Mouse (Mus musculus) neural tube, embryonic 15.5 days (tissue): Measurements from ENCODE around the gene Arid5a. TPM values are rescaled to one million over a fixed set of nuclear protein-coding genes. Genes with fewer than 3 reads are reported as not detected.
A peak's percentile ranks its signal among the peaks of the same experiment; 100 is the strongest.

ENCODE experiments used
- ATAC-seq: fragments of 200-750 bp; cut with Nextera tagmentation; 2 replicates; pipeline ENCODE4 v1.8.0; 2017; ENCODE audit warnings: mild to moderate bottlenecking, moderate TSS enrichment, moderate library complexity; ENCODE audit not compliant: low FRiP score
- H3K27ac ChIP-seq: fragments of 300-500 bp; sonication (generic); replicated peaks from 2 replicates; pipeline ENCODE4 v1.5.1; 2015; ENCODE audit warnings: mild to moderate bottlenecking, inconsistent platforms
- H3K27me3 ChIP-seq: fragments of 300-500 bp; sonication (generic); replicated peaks from 2 replicates; pipeline ENCODE4 v1.6.1; 2015; ENCODE audit warnings: inconsistent platforms
- H3K36me3 ChIP-seq: fragments of 300-500 bp; sonication (generic); 2 replicates; pipeline ENCODE4 v1.6.1; 2015; ENCODE audit warnings: inconsistent platforms
- H3K4me1 ChIP-seq: fragments of 300-500 bp; sonication (generic); 2 replicates; pipeline ENCODE4 v1.6.1; 2015; ENCODE audit warnings: inconsistent platforms
- H3K4me2 ChIP-seq: fragments of 300-500 bp; sonication (generic); 2 replicates; pipeline ENCODE4 v1.6.1; 2015; ENCODE audit warnings: inconsistent platforms, mild to moderate bottlenecking, moderate library complexity
- H3K4me3 ChIP-seq: fragments of 300-500 bp; sonication (generic); replicated peaks from 2 replicates; pipeline ENCODE4 v1.5.1; 2015; ENCODE audit warnings: mild to moderate bottlenecking, inconsistent platforms
- H3K9ac ChIP-seq: fragments of 300-500 bp; sonication (generic); replicated peaks from 2 replicates; pipeline ENCODE4 v1.6.1; 2015; ENCODE audit warnings: mild to moderate bottlenecking, inconsistent platforms
- H3K9me3 ChIP-seq: fragments of 300-500 bp; sonication (generic); replicated peaks from 2 replicates; pipeline ENCODE4 v1.6.1; 2016; ENCODE audit warnings: inconsistent platforms
- WGBS: fragments of 180-500 bp; shearing (Covaris S2); methylation state at CpG from one replicate; pipeline ENCODE4 v1.1.7; 2015; ENCODE audit warnings: mixed read lengths; 5-methylcytosine and 5-hydroxymethylcytosine counted together
- polyA plus RNA-seq: library from polyadenylated mRNA; unstranded; fragments of >200 nt; fragmentation: Nextera tagmentation; extraction: Ambion mirVana; gene quantifications from 2 replicates; pipeline ENCODE4 v1.2.1, GENCODE M21; 2015

Arid5a gene
- polyA plus RNA-seq, 1 experiment from 2014 or later = 3.7 TPM

- no peak overlapping the region for H3K4me3 ChIP-seq
- no peaks in the 10 kb centered on the region for H3K4me1 ChIP-seq
- H3K27ac ChIP-seq = no peak overlapping the region
- H3K4me2 ChIP-seq = no peak overlapping the region
- no peak overlapping the region for H3K9ac ChIP-seq
- WGBS = 80% methylated on average over 6 of the region's 6 CpGs
- no peaks in the 10 kb centered on the region for H3K9me3 ChIP-seq
- no peaks in the 10 kb centered on the region for H3K27me3 ChIP-seq
- ATAC-seq = no peak
- H3K36me3 ChIP-seq = peaks cover 54% of the 10 kb centered on the region
Observed at GRCm38 (mm10) chr1:36331743-36332142, 24.2 kb downstream of the Arid5a start.

DNA sequence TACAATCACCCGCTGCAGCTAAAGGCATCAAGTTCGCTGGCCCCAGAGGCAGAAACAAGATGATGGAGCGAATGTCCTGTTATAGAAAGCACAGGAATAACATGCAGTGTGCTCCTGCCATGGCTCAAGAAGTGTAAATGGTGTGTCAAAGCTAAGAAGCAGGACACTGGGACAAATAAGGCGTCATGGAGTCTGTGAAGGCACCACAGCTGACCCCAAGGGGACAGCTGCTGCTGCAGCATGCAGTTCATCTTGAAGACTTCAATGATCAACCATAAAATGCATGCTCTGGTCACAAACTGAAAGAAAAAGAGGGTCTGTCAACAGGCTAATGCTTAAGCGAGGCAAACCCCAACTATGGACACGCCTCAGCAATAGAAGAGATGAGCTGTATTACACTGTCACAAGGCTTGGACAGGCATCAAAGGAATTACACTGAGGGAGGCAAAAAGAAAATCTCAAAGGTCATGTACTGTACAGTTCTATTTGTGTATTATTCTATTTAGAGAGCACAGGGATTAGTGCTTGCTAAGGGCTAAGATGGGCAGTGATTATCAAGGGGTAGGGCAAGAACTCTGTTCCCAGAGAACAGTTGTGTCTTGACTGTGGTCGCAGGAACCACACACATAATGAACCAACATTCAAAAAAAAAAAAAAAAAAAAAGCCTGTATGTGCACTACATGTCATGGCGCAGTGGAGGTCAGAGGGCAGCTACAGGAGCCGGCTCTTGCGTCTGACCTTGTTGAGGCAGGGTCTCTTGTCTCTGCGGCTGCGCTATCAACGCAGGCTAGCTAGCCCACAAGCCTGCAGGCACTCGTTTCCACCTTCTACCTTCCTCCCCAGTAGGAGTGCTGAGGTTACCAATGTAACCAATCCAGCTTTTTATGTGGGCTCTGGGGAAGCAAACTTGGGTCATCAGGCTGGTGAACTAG, 25.7 kb downstream of the Arid5a start:
- H3K4me1 ChIP-seq = no peaks in the 10 kb centered on the region
- no peak for ATAC-seq
- no peak overlapping the region for H3K27ac ChIP-seq
- no peak overlapping the region for H3K4me2 ChIP-seq
- 86% methylated on average over 14 of the region's 14 CpGs for WGBS
- H3K4me3 ChIP-seq = no peak overlapping the region
- no peak overlapping the region for H3K9ac ChIP-seq
- no peaks in the 10 kb centered on the region for H3K27me3 ChIP-seq
- no peaks in the 10 kb centered on the region for H3K9me3 ChIP-seq
- H3K36me3 ChIP-seq = peaks cover 63% of the 10 kb centered on the region

GRCm38 (mm10) chr1:36342547-36342946, 35.0 kb downstream of the Arid5a start:
- peaks cover 97% of the 10 kb centered on the region for H3K36me3 ChIP-seq
- 95% methylated on average over 6 of the region's 6 CpGs for WGBS
- no peak overlapping the region for H3K9ac ChIP-seq
- no peaks in the 10 kb centered on the region for H3K27me3 ChIP-seq
- H3K4me1 ChIP-seq = no peaks in the 10 kb centered on the region
- no peak overlapping the region for H3K4me2 ChIP-seq
- H3K27ac ChIP-seq = no peak overlapping the region
- H3K4me3 ChIP-seq = no peak overlapping the region
- H3K9me3 ChIP-seq = no peaks in the 10 kb centered on the region
- no peak for ATAC-seq

DNA sequence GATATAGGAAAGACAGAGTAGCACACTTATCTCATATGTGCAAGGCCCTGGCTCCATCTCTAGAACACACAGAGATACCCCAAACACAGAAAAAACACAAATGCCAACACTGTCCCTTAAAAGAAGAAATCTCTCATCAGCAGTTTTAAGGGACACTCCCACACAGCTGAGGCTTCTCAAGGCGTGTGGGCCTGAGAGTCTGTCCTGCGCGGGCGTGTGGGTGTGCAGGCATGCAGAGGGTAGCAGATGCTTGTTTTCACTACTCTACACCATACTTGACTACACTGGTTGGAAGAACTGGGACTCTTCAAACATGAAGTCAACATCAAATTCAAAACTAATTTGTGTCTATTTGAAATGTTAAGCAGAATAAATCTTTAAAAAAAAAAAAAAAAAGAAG, 44.8 kb downstream of the Arid5a start:
- Histone ChIP-seq H3K27ac (no peak overlapping the region), H3K9ac (no peak overlapping the region), H3K36me3 (peaks cover 92% of the 10 kb centered on the region), H3K27me3 (no peaks in the 10 kb centered on the region), H3K4me3 (no peak overlapping the region), H3K4me2 (no peak overlapping the region), H3K9me3 (no peaks in the 10 kb centered on the region), H3K4me1 (no peaks in the 10 kb centered on the region)
- WGBS = 97% methylated on average over 4 of the region's 4 CpGs
- ATAC-seq = no peak

DNA sequence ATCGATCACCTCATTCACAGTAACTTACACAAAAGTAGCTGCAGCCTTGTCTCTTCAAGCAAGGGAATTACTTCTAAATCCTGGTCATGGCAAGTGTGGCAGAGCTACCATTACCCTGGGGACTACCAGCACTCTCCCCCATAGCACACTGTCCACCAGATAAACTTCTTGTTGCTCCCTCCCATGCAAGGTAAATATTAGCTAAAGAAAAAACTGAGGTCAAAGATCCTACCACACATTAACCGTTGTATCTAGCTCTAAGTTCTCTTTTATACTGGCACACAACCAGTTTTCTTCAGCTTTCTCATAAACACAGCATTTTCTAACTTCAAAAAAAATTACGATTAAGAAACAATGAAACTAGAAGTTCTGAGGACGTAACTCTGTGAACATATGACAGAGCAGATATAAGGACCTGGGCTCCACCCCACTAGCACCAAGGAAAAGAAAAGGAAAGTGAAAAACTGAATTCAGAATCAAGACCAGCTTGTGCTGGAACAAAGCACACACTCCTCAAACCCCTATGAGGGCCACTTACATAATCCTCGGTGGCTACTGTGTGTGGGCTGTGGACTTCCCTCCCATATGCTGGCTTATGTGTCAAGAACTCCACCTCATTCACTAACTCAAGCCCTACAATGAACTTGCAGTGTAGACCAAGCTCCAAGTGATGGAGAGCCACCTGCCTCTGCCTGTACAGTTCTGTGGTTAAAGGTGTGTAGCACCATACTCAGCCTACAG, 49.6 kb downstream of the Arid5a start:
- H3K4me2 ChIP-seq = no peak overlapping the region
- ATAC-seq = no peak
- no peaks in the 10 kb centered on the region for H3K27me3 ChIP-seq
- H3K27ac ChIP-seq = no peak overlapping the region
- H3K9ac ChIP-seq = no peak overlapping the region
- no peaks in the 10 kb centered on the region for H3K4me1 ChIP-seq
- H3K9me3 ChIP-seq = no peaks in the 10 kb centered on the region
- 96% methylated on average over 5 of the region's 5 CpGs for WGBS
- H3K36me3 ChIP-seq = peaks cover 54% of the 10 kb centered on the region
- no peak overlapping the region for H3K4me3 ChIP-seq

- WGBS = 62% methylated on average over 12 of the region's 12 CpGs
- no peaks in the 10 kb centered on the region for H3K9me3 ChIP-seq
Observed at GRCm38 (mm10) chr1:36367698-36368097, 60.2 kb downstream of the Arid5a start.

DNA sequence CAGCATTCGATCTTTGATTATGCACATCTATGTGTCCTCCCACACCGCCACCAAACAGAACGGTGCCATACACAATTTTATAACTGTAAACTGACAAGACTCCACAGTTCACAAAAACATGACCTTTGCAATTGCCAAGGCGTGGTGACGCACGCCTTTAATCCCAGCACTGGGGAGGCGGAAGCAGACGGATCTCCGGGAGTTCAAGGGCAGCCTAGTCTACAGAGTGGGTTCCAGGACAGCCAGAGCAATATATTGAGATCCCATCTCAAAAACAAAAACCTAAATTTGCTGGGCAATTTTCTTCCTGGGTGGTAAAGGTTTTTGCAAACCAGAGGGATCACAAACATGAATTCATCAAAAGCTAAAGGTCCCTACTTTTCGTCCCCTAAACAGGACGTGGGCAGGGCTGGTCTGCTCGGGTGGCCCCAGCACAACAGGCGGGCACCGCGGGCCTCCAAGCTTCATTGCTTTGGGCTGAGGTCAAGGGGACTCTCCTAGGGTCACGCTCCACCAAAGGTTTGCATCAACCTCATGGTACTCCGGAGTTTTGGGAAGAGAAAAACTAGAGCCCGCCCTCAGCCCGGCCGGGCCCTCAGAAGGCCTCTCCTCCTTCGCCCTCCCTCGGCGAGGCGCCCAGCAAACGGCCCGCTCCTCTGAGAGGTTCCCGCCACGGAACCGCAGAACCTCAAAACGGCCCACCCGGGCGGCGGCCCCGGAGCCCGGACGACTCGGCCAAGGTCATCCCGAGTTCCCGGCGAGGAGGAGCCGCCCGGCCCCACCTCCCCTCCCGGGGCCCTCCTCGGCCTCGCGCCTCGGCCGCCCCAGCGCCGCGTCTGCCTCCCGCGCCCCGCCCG, 60.8 kb downstream of the Arid5a start:
- WGBS = 6% methylated on average over 43 of the region's 55 CpGs
- Histone ChIP-seq H3K27me3 (no peaks in the 10 kb centered on the region), H3K36me3 (peaks cover 10% of the 10 kb centered on the region), H3K27ac (peak overlapping the region; percentile 75), H3K4me1 (peaks cover 18% of the 10 kb centered on the region), H3K4me2 (peak overlapping the region; percentile 64), H3K9me3 (no peaks in the 10 kb centered on the region), H3K9ac (peak overlapping the region; percentile 84), H3K4me3 (peak overlapping the region; percentile 80)
- ATAC-seq = peak; percentile 72

More at GRCm38 (mm10) chr1:36367698-36368097, 60.2 kb downstream of the Arid5a start:
- Histone ChIP-seq H3K4me2 (peak overlapping the region; percentile 64), H3K36me3 (peaks cover 13% of the 10 kb centered on the region), H3K4me1 (peaks cover 18% of the 10 kb centered on the region), H3K9ac (peak overlapping the region; percentile 84), H3K27me3 (no peaks in the 10 kb centered on the region), H3K27ac (no peak overlapping the region), H3K4me3 (peak overlapping the region; percentile 80)
- ATAC-seq = no peak

DNA sequence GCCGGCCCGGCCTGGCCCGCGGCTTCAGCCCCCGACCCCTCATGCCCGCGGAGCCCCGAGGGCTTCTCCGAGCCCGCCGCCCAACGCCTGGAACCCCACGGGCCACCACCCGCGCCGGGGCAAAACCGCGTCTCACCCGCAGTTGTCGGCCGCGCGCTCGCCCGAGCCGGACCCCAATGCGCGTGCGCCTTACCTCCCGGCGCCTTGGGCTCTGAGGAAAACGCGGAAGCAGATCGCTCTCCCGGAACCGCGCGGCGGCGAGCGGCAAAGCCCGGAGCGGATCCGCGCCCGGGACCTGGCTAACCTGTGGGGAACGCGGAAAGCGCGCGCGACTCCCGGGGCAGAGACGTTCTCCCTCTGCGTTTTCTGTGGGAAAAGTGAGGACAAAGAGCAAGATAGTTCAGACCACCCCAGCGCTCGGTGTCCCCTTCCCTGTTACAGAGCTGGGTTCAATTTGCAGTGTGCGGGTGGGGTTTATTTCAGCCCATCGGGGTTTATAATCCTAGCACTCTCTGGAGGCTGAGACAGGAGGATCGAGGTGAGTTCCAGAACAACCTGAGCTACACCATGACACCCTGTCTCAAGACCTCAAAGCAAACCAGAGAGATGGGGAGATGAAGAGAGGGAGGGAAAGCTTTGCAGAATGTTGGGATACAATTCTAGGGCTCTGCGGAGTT, 61.6 kb downstream of the Arid5a start, which contains the start of gene Kansl3:
Gene Kansl3, minus strand, starts transcription at position 213 of the 677 bp plus-strand sequence.
- peaks cover 18% of the 10 kb centered on the region for H3K4me1 ChIP-seq
- peak within 1 kb of the TSS; percentile 80 for H3K4me3 ChIP-seq
- H3K27ac ChIP-seq = peak within 1 kb of the TSS; percentile 75

GRCm38 (mm10) chr1:36370918-36371317, 63.4 kb downstream of the Arid5a start:
- Histone ChIP-seq H3K36me3 (no peaks in the 10 kb centered on the region), H3K27ac (no peak overlapping the region), H3K4me3 (no peak overlapping the region), H3K4me2 (no peak overlapping the region), H3K9me3 (no peaks in the 10 kb centered on the region), H3K4me1 (peaks cover 18% of the 10 kb centered on the region), H3K27me3 (no peaks in the 10 kb centered on the region), H3K9ac (no peak overlapping the region)
- no peak for ATAC-seq
- WGBS = 84% methylated on average over 6 of the region's 6 CpGs

More for the DNA sequence above, 61.6 kb downstream of the Arid5a start, which contains the start of gene Kansl3:
- Histone ChIP-seq H3K36me3 (peaks cover 8% of the 10 kb centered on the region), H3K4me2 (peak within 1 kb of the TSS; percentile 64), H3K9ac (peak within 1 kb of the TSS; percentile 84), H3K27me3 (no peaks in the 10 kb centered on the region), H3K9me3 (no peaks in the 10 kb centered on the region)
- WGBS = 4% methylated on average over 58 of the region's 61 CpGs
- peak; percentile 85 for ATAC-seq

DNA sequence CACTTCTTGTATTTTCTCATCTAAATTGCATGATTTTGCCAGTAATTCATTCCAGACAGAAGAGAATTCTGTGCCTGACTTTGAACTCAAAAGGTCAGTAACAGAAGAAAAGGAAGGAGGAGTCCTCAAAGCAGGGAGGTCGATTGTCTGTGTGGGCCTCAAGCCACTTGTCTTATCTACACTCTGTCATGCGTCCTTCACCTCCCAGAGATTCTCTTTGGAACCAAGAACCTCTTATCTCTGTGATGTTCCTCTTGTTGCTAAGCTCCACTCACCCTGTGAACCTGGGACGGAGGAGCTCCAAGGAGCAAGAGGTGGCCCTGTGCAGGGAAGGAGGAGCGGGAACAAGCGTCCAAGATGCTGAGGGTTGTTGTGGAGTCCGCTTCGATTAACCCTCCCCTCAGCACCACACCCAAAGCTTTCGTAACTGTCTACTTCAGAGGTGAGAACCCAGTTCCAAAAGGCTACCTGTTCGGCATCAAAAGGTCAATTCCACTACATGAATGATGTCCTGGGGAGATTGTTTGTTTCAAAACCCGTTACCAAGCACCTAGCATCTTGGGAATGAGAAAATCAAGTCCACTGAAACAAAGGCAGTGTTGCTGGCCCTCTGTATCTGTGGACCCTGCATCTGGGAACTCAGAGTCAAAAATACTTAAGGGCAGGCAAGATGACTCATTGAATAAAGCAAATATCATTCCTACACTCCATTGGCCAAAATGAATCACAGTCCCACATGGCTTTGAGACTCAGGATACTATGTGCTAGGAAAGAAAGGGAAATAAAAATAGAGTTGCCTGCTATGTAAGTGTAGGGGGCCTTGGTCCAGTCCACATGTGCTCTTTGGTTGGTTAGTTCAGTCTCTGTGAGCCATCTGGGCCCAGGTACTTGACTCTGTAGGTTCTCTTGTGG, 64.7 kb downstream of the Arid5a start, which contains the start of gene Fer1l5:
Gene Fer1l5, plus strand, starts transcription at position 358 of the 912 bp plus-strand sequence.
- no peak within 1 kb of the TSS for H3K9ac ChIP-seq
- no peaks in the 10 kb centered on the region for H3K36me3 ChIP-seq
- no peak within 1 kb of the TSS for H3K27ac ChIP-seq
- no peak for ATAC-seq
- no peaks in the 10 kb centered on the region for H3K27me3 ChIP-seq
- H3K4me3 ChIP-seq = no peak within 1 kb of the TSS
- H3K4me2 ChIP-seq = no peak within 1 kb of the TSS
- peaks cover 14% of the 10 kb centered on the region for H3K4me1 ChIP-seq
- no peaks in the 10 kb centered on the region for H3K9me3 ChIP-seq
- WGBS = 82% methylated on average over 10 of the region's 10 CpGs
